Mouse (Mus musculus) ovary, adult 18-20 months (tissue): ENCODE measurements at regions not wholly inside any gene's neighbourhood (a gene's known extent, or its start where the extent isn't known, plus 50 kb on each side); places are given as distances from the start of the nearest gene placed in this dataset.

Experiments
- DNase-seq: peaks from one replicate; pipeline ENCODE4 v3.0.0; 2022; ENCODE audit warnings: low spot score, mixed read lengths

DNA sequence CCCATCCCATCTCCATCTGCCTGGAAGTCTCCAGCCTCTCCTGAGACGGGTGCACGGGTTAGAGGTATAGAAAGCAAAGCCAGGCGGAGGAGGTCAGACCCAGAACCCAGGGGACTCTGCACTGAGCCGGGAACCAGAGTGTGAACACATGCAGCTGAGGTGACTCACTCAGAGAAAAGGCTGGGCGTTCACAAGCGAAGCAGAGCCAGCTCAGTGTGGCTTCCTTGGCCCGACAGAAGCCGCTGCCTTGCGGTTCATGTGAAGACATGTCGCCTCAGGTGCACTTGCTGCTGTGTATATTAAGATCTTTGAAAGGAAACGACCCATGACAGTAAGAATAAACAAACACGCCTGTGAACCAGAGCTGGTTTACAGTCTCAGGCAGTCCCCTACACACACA, 163.6 kb downstream of the Bmp7 start:
- no peak for DNase-seq

DNA sequence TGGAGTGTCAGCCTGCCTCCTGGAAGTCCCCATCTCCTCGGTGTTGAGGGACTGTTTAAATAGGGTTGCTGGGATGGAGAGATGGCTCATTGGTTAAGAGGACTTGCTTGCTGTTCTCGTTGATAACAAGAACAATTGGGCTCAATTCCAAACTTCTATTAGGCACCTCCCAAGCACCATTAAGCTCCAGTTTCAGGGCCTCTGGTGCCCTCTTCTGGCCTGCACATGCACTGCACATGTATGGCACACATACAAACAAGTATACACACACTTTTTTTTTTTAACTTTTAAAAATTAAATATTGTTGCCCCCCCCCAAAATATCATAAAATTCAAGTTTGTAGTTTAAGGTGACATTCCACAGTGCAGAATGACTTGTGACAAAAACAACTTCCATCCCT, 162.3 kb downstream of the Bmp7 start:
- DNase-seq = no peak

DNA sequence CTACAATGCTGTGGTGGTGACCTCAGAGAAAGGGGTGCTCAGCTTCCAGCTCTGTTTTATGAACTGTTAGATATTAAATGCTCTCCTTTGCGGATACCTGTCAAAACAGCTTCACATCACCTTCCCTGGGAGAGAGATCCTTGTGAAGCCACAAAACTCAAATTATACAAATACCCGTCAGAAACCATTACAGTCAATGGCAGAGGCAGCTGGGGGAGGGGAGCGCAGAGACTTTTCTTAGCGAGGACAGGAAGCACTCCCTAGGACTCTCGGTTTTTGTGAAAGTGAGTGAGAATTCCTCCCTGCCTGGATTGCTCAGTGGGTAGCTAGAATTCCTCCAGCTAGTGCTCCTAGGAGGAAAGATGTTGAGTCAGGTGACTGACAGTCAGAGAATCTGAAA, 161.0 kb downstream of the Bmp7 start:
- DNase-seq = no peak

DNA sequence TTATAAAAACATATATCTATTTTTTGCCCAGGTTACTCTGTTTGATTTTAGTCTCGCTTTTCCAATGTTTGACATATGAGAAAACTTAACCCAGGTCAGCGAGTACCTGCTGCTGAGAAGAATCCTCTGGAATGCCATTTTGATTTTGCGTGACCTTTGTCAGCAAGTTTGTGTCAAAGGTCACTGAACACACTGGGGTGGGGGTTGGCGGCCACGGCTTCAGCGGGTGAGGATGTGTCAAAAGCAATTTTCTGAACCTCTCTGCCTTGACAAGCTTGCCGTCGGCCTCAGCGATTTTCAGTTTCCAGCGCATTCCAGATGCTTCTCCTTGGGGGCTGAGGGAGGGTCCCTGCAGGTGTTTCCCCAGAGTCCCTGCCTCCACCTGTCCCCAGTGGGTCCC, 157.4 kb downstream of the Bmp7 start:
- DNase-seq = no peak

DNA sequence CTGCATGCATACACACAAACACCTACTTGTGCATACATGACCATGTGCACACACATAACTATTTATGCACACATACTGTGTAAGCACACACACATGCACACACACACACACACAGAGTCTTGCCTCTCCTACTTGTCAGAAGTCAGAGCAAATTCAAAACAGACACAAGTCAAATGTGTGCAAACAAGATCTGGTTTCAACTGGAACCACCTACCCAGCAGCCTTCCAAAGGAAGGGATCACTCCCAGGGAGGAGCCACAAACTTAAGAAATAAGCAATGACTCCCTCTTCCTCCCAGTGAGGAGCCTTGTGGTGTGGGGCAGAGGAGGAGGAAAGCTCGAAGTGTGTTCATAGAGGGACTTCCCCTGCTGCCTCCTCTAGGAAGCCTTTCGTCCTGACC, 153.8 kb downstream of the Bmp7 start:
- no peak for DNase-seq

DNA sequence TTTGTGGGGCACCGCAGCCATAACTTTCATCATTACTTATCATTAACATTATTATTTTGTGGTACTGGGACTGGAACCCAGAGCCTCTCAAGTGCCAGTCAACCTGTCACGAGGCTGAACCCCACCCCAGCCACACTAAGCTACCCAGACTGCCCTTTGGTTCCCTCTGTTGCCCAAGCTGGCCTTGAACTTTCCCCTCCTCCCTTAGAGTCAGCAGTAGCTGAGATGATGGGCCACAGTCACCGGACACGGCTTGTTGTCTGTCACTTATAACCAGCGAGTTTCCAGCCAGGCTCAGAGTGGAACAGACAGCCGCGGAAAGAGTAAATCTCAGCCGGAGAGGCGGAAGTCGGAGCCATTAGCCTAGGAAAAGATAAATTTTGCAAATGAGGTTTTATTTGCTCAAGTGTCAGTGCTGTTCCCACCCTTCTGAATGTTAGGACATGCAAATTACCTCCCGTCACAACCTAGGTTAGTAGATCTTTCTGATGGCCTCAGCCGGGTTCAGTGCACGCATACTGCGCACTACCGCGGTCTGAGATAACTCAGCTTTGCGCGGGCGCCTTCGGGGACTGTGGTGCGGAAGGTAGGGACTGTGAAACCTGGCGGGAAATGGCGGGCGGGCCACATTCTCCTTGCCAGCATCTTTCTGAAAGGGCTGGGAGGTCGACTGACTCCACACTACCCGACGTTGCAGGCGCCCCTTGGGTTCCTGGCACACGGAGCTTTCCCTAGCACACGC, 152.7 kb downstream of the Bmp7 start:
- DNase-seq = no peak

DNA sequence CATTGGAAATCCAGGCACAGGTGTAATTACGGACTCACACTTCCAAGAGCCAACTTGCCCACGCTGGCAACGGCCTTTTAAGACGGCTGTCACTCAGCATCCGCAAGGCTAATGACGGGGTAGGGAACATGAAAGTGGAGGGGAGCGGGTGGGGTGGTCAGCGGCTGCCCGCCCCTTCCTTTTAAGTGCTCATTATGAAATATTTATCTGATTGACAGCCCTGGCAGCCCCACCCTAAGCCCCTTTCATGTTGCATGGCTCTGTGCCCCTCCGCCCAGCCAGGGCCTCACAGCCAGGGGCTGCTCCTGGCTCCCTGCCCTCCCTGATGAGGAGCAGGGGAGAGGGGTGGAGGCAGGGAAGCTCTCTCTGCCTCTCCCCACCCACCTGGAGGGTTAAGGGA, 150.9 kb downstream of the Bmp7 start:
- no peak for DNase-seq

DNA sequence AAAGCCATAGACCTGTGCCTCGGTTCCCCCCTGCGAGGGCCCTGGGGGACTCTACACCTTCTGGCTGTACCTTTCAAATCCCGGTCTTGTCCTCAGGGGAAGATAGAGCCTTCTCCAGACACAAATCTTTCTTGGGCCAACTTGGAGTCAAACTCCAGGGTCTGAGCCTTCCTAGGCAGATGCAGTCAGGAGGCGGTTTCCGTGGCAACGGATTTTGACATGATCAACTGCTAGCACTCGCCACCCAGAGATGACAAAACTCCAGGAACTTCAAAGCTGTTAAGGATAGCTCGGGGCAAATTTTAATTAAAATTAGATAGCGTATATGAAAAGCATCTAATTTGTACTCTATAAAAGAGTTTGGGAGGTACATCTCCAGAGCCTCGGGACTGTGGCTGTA, 147.6 kb downstream of the Bmp7 start:
- DNase-seq = no peak

DNA sequence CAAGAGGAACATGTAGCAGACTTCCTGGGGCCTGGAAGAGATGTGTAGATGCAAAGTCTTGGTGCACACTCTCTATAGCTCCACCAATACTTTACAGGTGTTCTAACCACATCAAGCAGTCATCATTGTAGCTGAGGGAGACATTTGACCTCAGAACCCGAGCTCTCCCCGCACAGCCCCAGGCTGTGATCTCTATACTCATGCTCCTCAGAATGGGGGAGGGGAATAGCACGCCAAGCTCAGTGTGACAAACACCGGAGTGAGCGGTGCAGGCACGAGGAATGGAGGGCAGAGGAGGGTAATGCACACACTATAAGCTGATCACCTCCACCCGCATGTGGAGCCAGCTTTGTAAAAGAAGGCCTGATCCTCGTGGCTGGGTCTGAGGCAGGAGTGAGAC, 146.1 kb downstream of the Bmp7 start:
- no peak for DNase-seq

DNA sequence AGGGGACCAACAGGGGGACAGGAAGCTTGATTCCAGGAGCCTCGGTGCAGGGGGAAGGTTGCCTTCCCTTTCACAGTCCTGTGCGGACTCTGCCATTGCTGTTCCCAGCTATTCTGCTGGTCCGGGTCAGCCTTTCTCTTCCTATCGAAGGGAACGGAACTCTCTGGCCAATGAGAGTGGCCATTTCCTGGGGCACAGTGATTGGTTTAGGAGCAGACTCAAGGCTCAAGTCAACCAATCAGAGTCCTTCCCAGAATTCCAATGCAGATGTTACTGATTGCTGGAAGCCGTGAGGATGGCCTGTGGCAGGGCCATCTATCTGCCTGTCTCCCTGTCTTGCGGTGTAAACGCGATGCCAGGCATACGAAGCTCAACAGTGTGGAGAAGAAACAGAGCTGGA, 145.3 kb downstream of the Bmp7 start:
- DNase-seq = no peak

DNA sequence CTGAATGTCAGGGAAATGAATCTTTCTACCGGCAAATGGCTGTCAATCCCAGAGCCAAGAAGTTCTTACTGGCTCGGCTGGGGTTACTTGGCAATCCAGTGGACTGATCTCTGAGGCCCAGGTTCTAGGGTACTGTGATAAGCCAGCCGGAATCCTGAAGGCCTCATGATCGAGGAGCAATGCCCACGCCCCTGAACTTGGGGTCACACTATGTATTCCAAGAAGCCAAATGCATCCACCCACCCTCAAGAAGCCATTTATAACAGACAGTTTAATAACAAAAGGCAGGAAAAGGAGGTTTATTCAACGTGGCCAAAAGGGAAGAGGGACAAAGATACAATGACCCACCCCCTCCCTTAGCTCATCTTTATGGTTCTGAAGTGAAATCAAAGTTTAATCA, 144.0 kb downstream of the Bmp7 start:
- no peak for DNase-seq

DNA sequence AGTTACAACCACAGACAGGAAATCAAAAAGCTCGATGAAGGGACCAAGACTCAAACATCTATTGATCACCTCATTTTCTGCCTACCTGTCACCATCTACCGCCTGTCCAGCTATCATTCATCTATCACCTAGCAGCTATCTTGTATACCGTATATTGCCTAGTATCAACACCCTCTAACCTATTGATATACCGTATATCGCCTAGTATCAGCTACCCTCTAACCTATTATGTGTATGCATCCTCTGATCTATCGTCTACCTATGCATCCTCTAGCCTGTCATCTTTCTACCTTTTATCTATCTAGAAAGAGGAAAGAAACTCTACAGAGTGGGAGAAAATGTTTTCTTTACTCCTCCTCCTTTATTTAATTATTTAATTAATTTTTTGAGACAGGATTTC, 143.2 kb downstream of the Bmp7 start:
- DNase-seq = no peak

DNA sequence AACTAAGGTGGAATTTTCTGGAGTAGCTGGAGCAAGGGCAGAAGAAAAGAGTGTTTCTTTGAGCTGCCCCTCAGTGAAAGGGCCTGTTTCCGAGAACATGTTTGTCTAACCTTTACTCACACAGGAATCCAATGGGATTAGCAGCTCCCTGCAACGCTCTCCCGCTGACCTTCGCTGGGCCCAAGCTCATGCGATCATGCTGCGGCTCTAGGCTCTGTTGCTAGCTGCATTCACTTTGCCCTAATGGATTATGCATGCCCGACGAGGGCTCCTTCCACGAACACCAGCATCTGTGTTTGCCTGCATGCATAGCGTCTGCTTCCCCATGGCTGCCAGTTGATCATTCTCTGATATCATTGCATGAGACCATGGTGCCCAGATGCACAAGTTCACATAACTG, 140.2 kb downstream of the Bmp7 start:
- DNase-seq = no peak

DNA sequence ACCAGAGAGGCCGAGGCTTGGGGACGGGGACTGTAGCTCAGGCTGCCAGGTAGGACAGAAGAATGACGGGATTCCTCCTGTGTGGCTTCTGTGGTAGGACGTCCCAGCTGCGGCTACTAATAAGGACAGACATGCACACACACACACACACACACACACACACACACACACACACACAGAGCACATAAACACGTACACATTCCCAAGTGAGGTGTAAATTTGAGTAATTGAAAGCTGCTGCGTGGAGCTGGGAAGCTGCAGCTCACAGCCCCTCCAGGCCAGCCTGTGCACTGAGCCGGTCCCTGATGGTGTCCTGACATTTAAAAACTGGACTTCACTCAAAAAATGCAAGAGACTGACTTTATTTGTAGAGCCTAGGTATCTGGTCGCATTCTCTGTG, 139.3 kb downstream of the Bmp7 start:
- no peak for DNase-seq

DNA sequence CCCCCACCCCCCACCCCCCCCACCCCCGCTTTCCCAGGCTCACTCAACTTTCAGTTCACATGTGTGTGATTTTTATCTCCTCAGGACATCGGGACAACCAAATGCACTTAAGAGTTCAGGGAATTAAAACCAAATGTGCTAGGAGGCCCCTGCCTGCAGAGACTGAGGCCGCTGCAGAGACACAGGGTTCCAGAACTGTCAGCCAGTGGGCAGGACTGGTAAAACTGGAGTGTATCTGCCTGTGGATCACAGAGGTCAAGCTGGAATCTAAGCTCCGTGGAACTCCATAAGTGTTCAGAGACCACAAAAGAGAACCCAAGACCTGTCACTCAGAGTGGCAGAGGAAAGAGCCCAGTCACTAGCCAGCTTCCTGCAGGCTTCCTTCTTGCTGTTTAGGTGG, 138.3 kb downstream of the Bmp7 start:
- DNase-seq = no peak

DNA sequence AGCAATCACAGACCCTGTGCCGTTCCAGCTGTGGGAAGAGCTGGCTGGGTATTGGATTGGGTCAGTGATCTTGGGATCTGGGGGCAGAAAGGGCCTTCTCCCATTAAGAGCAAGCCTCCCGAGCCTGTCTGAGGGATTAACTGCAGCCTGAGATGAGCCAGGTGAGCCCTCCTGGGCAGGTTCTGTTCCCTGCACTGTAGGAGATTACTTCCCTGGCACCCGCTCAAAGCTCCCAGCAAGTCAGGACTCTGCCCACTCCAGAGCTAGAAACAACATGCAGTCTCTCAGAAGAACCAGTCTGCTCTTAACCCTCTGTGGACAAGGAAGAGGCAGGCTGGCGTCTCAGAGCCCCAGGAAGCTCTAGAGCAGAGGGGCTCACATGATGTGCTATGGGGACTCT, 132.7 kb downstream of the Bmp7 start:
- DNase-seq = no peak

DNA sequence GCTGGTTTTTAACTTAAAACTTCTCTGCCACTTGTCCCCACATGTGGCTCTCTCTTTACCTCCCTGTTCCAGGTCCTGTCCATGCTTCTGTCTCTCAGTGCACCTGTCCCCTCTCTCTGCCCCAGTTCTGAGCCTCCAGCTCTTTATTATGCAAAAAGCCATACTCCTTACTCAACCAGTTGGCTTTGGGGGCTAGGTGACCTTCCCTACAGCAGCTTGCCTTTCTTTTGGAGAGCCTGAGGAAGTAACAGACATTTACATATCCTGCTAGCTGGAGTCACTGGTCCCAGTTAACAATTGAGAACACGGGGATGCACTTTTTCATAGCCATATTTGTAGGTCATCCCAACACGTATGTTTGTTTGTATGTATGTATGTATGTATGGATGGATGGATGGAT, 130.8 kb downstream of the Bmp7 start:
- DNase-seq = no peak

DNA sequence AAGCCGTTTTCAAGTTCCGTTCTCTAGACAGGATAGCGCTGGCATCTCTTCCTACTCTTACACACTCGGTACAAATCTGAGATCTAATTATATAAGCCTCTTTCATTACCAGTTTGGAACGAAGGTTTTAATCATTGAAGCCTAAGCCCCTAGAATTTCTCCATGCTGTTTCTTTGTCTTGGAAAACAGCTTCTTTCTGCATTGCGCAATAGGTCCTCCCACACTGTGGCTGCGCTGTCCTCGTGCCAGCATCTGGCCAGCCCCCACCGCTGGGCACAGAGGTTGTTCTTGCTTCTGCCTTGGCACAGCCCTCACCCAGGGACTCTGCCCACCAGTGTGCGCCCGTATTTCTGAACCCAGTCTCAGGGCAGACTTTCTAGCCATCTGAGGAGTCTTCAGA, 126.8 kb downstream of the Bmp7 start:
- DNase-seq = peak; percentile 32

DNA sequence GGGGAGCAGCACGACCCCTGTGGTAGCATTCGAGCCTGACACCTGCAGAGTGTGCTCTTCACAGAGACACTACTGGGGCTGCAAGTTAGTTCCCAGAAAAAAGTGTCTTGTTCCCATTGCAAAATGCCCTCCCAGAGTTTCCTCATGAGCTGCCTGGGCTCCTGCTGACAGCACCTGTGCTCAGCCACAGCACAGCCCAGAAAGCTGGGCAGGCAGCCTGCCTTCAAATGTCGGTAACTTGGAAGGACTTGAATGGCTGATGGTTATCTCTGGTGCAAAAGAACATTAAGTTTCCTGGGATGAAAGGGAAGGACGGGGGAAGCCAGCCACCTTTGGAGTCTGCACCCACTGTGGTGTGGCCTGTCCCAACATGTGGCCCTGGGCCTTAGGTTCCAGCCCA, 126.2 kb downstream of the Bmp7 start:
- DNase-seq = no peak

DNA sequence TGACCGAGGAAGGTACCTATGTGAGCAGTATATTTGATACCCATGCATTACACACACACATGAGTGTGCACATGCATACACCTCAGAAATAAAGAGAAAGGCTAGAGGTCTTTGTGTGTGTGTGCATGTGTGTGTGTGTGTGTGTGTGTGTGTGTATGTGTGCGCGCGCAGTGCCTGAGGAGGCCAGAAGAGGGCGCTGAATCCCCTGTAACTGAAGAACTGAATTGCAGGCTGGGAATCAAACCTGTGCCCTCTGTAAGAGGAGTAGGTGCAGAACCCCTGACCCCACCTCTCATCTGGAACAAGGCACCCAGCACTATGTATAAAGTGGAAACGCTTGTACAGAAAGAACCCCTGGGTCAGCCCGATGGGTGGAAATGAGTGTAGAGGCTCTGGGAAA, 125.0 kb downstream of the Bmp7 start:
- no peak for DNase-seq

DNA sequence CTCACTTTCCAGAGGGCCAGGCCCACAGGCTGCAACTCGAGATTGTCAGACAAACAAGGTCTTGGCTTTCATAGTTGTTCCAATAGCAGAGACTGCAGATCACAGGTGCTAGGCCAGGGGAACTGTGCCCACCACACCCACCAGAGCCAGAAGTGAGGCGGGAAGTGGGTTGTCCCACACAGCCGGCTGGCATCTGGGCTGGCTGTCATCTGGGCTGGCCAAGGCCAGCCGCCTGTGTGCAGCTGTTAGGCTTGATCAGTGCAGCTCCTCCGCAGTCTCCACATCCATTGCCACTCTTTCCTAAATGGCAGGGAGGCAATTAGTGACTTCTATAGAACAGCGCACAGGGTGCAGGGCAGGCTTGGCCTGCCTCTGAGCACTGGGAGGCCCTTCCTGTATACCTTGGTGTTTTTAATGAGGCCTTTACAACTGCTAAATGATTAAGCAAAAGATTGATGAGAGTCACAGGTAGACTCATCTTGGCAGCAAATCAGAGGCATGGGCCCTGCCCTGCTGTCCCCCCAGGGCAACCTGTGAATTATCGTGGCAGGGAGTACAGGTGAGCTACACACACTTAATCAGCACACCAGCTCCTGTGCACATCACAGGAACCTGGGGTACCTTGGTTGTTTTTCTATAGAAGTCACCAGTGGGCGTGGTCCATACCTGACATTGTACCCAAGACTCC, 122.9 kb downstream of the Bmp7 start:
- no peak for DNase-seq
